8 mouse cellular contexts compared by ENCODE assay signal in the genomic region with DNA sequence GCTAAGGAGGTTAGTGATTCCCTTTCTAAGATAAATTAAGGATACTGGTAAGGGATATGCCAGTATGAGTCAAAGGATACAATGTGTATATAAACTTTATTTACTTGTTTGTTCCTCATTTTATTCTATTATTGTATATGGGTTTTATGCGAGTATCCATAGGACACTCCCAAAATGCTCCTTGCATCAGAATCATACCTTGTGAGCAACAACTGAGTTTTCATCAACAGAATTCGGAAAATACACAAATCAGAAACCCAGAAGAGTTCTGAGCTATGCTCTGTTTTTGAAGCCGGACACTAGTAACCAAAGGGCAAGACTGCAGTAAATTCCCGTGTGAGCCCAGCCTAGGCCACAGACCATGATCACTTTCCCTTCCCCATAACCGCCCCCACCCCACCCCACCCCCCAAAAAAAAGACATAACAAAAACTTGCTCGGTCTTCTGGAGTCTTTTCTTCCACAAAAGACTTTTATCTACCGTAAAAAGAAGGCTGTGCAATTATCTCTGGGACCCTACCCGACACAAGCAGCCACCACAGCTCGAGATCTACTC. TPM values are rescaled to one million over a fixed set of nuclear protein-coding genes. Genes with fewer than 3 reads are reported as not detected.
A peak's percentile ranks its signal among the peaks of the same experiment; 100 is the strongest.
DNase-seq lines count a peak whose midpoint lies in the region; ATAC-seq lines count a peak whose summit lies in the region.

No protein-coding gene starts in this region.

- no peak for DNase-seq in kidney, postnatal 25 days
- DNase-seq in adipocyte (ENCODE audit: low spot score), result peak; percentile 26
- DNase-seq in hindbrain, embryonic 11.5 days (ENCODE audit: low spot score), result no peak
- no peak for DNase-seq in adrenal gland, postnatal 4 days (ENCODE audit: low spot score in 2 of 2)
- no peak for DNase-seq in adrenal gland, adult 8-10 months
- no peak for DNase-seq in spleen, postnatal 4 days (ENCODE audit: low spot score in 2 of 2)

- H3K4me3 ChIP-seq in kidney, embryonic 14.5 days (ENCODE audit: low read length), result peak overlapping the region; percentile 72
- peak overlapping the region; percentile 63 for H3K4me3 ChIP-seq in hindbrain, embryonic 11.5 days (ENCODE audit: low read depth, low read length)
- peak overlapping the region; percentile 73 for H3K4me3 ChIP-seq in midbrain, embryonic 13.5 days (replicated peaks)

- H3K27ac ChIP-seq in kidney, embryonic 14.5 days (ENCODE audit: low read depth, low read length), result no peak overlapping the region
- no peak overlapping the region for H3K27ac ChIP-seq in hindbrain, embryonic 11.5 days (ENCODE audit: low read depth, low read length)
- peak overlapping the region; percentile 74; the same call in 1 of the 2 replicates for H3K27ac ChIP-seq in midbrain, embryonic 13.5 days

- H3K9me3 ChIP-seq in kidney, embryonic 14.5 days (ENCODE audit: control insufficient read depth, low read length), result no peaks in the 10 kb centered on the region
- no peaks in the 10 kb centered on the region for H3K9me3 ChIP-seq in hindbrain, embryonic 11.5 days (ENCODE audit: control insufficient read depth, low read length)
- H3K9me3 ChIP-seq in midbrain, embryonic 13.5 days, result no peaks in the 10 kb centered on the region

- ATAC-seq in kidney, embryonic 14.5 days (ENCODE audit: low FRiP score, low TSS enrichment), result peak; percentile 38
- peak; percentile 52 for ATAC-seq in hindbrain, embryonic 11.5 days (ENCODE audit: low FRiP score)
- ATAC-seq in midbrain, embryonic 13.5 days, result peak; percentile 65

- no peaks in the 10 kb centered on the region for H3K27me3 ChIP-seq in kidney, embryonic 14.5 days (ENCODE audit: control insufficient read depth, insufficient read depth, low read length)
- no peaks in the 10 kb centered on the region for H3K27me3 ChIP-seq in hindbrain, embryonic 11.5 days (ENCODE audit: control insufficient read depth, insufficient read depth, low read length)
- no peaks in the 10 kb centered on the region for H3K27me3 ChIP-seq in midbrain, embryonic 13.5 days

- peak overlapping the region; percentile 82 for H3K4me2 ChIP-seq in kidney, embryonic 14.5 days (replicated peaks; ENCODE audit: low read depth, low read length)
- peak overlapping the region; percentile 74 for H3K4me2 ChIP-seq in hindbrain, embryonic 11.5 days (replicated peaks; ENCODE audit: low read depth, low read length)
- H3K4me2 ChIP-seq in midbrain, embryonic 13.5 days (replicated peaks), result peak overlapping the region; percentile 74

- peaks cover 4% of the 10 kb centered on the region; the same call in 1 of the 2 replicates for H3K4me1 ChIP-seq in kidney, embryonic 14.5 days (ENCODE audit: control insufficient read depth, insufficient read depth, low read length)
- no peaks in the 10 kb centered on the region for H3K4me1 ChIP-seq in hindbrain, embryonic 11.5 days (replicated peaks; ENCODE audit: control insufficient read depth, insufficient read depth, low read length)
- peaks cover 20% of the 10 kb centered on the region for H3K4me1 ChIP-seq in midbrain, embryonic 13.5 days (replicated peaks)

- peak overlapping the region; percentile 94 for H3K9ac ChIP-seq in kidney, embryonic 14.5 days (ENCODE audit: low read depth, low read length)
- peak overlapping the region; percentile 93 for H3K9ac ChIP-seq in hindbrain, embryonic 11.5 days (ENCODE audit: low read depth, low read length)
- peak overlapping the region; percentile 92 for H3K9ac ChIP-seq in midbrain, embryonic 13.5 days (replicated peaks)

- no peaks in the 10 kb centered on the region for H3K36me3 ChIP-seq in kidney, embryonic 14.5 days (ENCODE audit: control insufficient read depth, insufficient read depth, low read length)
- no peaks in the 10 kb centered on the region for H3K36me3 ChIP-seq in hindbrain, embryonic 11.5 days (ENCODE audit: control insufficient read depth, insufficient read depth, low read length)
- H3K36me3 ChIP-seq in midbrain, embryonic 13.5 days, result no peaks in the 10 kb centered on the region

- WGBS in kidney, embryonic 14.5 days, result 16% methylated on average over 9 of the region's 9 CpGs
- WGBS in hindbrain, embryonic 11.5 days, result 16% methylated on average over 9 of the region's 9 CpGs
- 20% methylated on average over 9 of the region's 9 CpGs for WGBS in midbrain, embryonic 13.5 days

RNA-seq across cellular contexts. Expression of a gene that starts 0.4 kb away (rescaled TPM):
- polyA plus RNA-seq in kidney, embryonic 14.5 days (2014; fragmentation: Nextera tagmentation; extraction: Ambion mirVana), result 28.4 and 36.6 TPM in 2 replicates
- polyA plus RNA-seq in hindbrain, embryonic 11.5 days (2014; fragmentation: Nextera tagmentation; extraction: Ambion mirVana), result 23.0 and 24.3 TPM in 2 replicates
- 24.3 and 26.2 TPM in 2 replicates for polyA plus RNA-seq in midbrain, embryonic 13.5 days (2015; fragmentation: Nextera tagmentation; extraction: Ambion mirVana)
- total RNA-seq in adrenal gland, postnatal 4 days (2021), result 10 to 100 TPM; 42.6 to 49.3 TPM
- total RNA-seq in adrenal gland, adult 8-10 months (2022), result 10 to 100 TPM; 45.5 to 57.0 (median 50.4) TPM

RNA-seq across cellular contexts. Expression of a gene that starts 0.9 kb away (rescaled TPM):
- polyA plus RNA-seq in kidney, embryonic 14.5 days (2014; fragmentation: Nextera tagmentation; extraction: Ambion mirVana), result 0.64 and 2.3 TPM in 2 replicates
- polyA plus RNA-seq in hindbrain, embryonic 11.5 days (2014; fragmentation: Nextera tagmentation; extraction: Ambion mirVana), result 1.2 and 1.8 TPM in 2 replicates
- polyA plus RNA-seq in midbrain, embryonic 13.5 days (2015; fragmentation: Nextera tagmentation; extraction: Ambion mirVana), result 1.9 and 2.0 TPM in 2 replicates
- total RNA-seq in adrenal gland, postnatal 4 days (2021), result 10 to 100 TPM; 20.5 to 22.2 TPM
- total RNA-seq in adrenal gland, adult 8-10 months (2022), result 10 to 100 TPM; 20.9 to 26.6 (median 23.5) TPM
